Mouse (Mus musculus): ENCODE results near the gene Fam3c.

The Fam3c gene

GRCm38 (mm10) chr6:22356086-22356507, at the start of gene Fam3c:
Gene Fam3c, minus strand, starts transcription at chr6:22356243.
- DNase-seq (ENCODE audit: low spot score in 2 of 2) = peak; percentile 91 to 93

- no peak for DNase-seq (ENCODE audit: low spot score in 2 of 2)
Measured at GRCm38 (mm10) chr6:22405021-22405420, 49.0 kb upstream of the Fam3c start.

- no peak for DNase-seq (ENCODE audit: low spot score in 2 of 2)
Measured at GRCm38 (mm10) chr6:22403736-22404135, 47.7 kb upstream of the Fam3c start.

GRCm38 (mm10) chr6:22403317-22403716, 47.3 kb upstream of the Fam3c start:
- DNase-seq (ENCODE audit: low spot score in 2 of 2) = no peak

GRCm38 (mm10) chr6:22402548-22403164, 46.6 kb upstream of the Fam3c start:
- no peak for DNase-seq (ENCODE audit: low spot score in 2 of 2)

GRCm38 (mm10) chr6:22402037-22402436, 46.0 kb upstream of the Fam3c start:
- no peak for DNase-seq (ENCODE audit: low spot score in 2 of 2)

GRCm38 (mm10) chr6:22398079-22398774, 42.2 kb upstream of the Fam3c start:
- DNase-seq (ENCODE audit: low spot score in 2 of 2) = no peak

- no peak for DNase-seq (ENCODE audit: low spot score in 2 of 2)
Measured at GRCm38 (mm10) chr6:22395207-22395606, 39.2 kb upstream of the Fam3c start.

- peak in 1 of 2 experiments; percentile 9 for DNase-seq (ENCODE audit: low spot score in 2 of 2)
Measured at GRCm38 (mm10) chr6:22390654-22391365, 34.8 kb upstream of the Fam3c start.

GRCm38 (mm10) chr6:22385254-22385870, 29.3 kb upstream of the Fam3c start:
- DNase-seq (ENCODE audit: low spot score in 2 of 2) = no peak

GRCm38 (mm10) chr6:22380269-22380668, 24.2 kb upstream of the Fam3c start:
- no peak for DNase-seq (ENCODE audit: low spot score in 2 of 2)

GRCm38 (mm10) chr6:22379831-22380230, 23.8 kb upstream of the Fam3c start:
- DNase-seq (ENCODE audit: low spot score in 2 of 2) = no peak

GRCm38 (mm10) chr6:22378462-22378861, 22.4 kb upstream of the Fam3c start:
- DNase-seq (ENCODE audit: low spot score in 2 of 2) = no peak

GRCm38 (mm10) chr6:22374791-22375190, 18.7 kb upstream of the Fam3c start:
- no peak for DNase-seq (ENCODE audit: low spot score in 2 of 2)

GRCm38 (mm10) chr6:22373476-22373875, 17.4 kb upstream of the Fam3c start:
- no peak for DNase-seq (ENCODE audit: low spot score in 2 of 2)

- DNase-seq (ENCODE audit: low spot score in 2 of 2) = no peak
Measured at GRCm38 (mm10) chr6:22366977-22367376, 10.9 kb upstream of the Fam3c start.

GRCm38 (mm10) chr6:22363590-22363989, 7.5 kb upstream of the Fam3c start:
- DNase-seq (ENCODE audit: low spot score in 2 of 2) = peak; percentile 21 to 28

- no peak for DNase-seq (ENCODE audit: low spot score in 2 of 2)
Measured at GRCm38 (mm10) chr6:22361941-22362340, 5.9 kb upstream of the Fam3c start.

- peak; percentile 46 to 59 for DNase-seq (ENCODE audit: low spot score in 2 of 2)
Measured at GRCm38 (mm10) chr6:22359019-22359418, 3.0 kb upstream of the Fam3c start.

- no peak for DNase-seq (ENCODE audit: low spot score in 2 of 2)
Measured at GRCm38 (mm10) chr6:22357351-22357750, 1.3 kb upstream of the Fam3c start.

GRCm38 (mm10) chr6:22355396-22356085, 502 bp downstream of the Fam3c start:
- DNase-seq (ENCODE audit: low spot score in 2 of 2) = no peak

- no peak for DNase-seq (ENCODE audit: low spot score in 2 of 2)
Measured at GRCm38 (mm10) chr6:22354675-22355074, 1.4 kb downstream of the Fam3c start.
